Mouse (Mus musculus) limb, embryonic 14.5 days (tissue): ENCODE data around the gene Pepd. TPM values are rescaled to one million over a fixed set of nuclear protein-coding genes. Genes with fewer than 3 reads are reported as not detected.
A peak's percentile ranks its signal among the peaks of the same experiment; 100 is the strongest.

ENCODE experiments used
- ATAC-seq: fragments of 200-750 bp; cut with Nextera tagmentation; 2 replicates; pipeline ENCODE4 v1.8.0; 2017; ENCODE audit warnings: low read depth, moderate number of reproducible peaks, moderate TSS enrichment; ENCODE audit not compliant: low FRiP score
- DNase-seq: peaks from one replicate; pipeline ENCODE4 v3.0.0-alpha.2; 2015; ENCODE audit warnings: low spot score
- H3K27ac ChIP-seq: fragments of 300-500 bp; sonication (generic); replicated peaks from 2 replicates; pipeline ENCODE4 v1.5.1; 2014; ENCODE audit warnings: low read depth, mild to moderate bottlenecking, low read length, moderate library complexity, mixed read lengths
- H3K27me3 ChIP-seq: fragments of 300-500 bp; sonication (generic); 2 replicates; pipeline ENCODE4 v1.6.1; 2014; ENCODE audit warnings: low read length, mixed read lengths; ENCODE audit not compliant: control insufficient read depth, insufficient read depth
- H3K36me3 ChIP-seq: fragments of 300-500 bp; sonication (generic); 2 replicates; pipeline ENCODE4 v1.6.1; 2014; ENCODE audit warnings: mild to moderate bottlenecking, low read length, moderate library complexity, mixed read lengths; ENCODE audit not compliant: control insufficient read depth, insufficient read depth
- H3K4me1 ChIP-seq: fragments of 300-500 bp; sonication (generic); 2 replicates; pipeline ENCODE4 v1.6.1; 2014; ENCODE audit warnings: antibody characterized with exemption, low read length, mixed read lengths; ENCODE audit not compliant: control insufficient read depth, insufficient read depth
- H3K4me2 ChIP-seq: fragments of 300-500 bp; sonication (generic); replicated peaks from 2 replicates; pipeline ENCODE4 v1.6.1; 2014; ENCODE audit warnings: low read depth, mild to moderate bottlenecking, low read length, moderate library complexity; ENCODE audit not compliant: severe bottlenecking
- H3K4me3 ChIP-seq: fragments of 300-500 bp; sonication (generic); replicated peaks from 2 replicates; pipeline ENCODE4 v1.5.1; 2014; ENCODE audit warnings: low read length
- H3K9ac ChIP-seq: fragments of 300-500 bp; sonication (generic); 2 replicates; pipeline ENCODE4 v1.6.1; 2014; ENCODE audit warnings: mild to moderate bottlenecking, low read depth, low read length, moderate library complexity; ENCODE audit not compliant: severe bottlenecking
- H3K9me3 ChIP-seq: fragments of 300-500 bp; sonication (generic); 2 replicates; pipeline ENCODE4 v1.6.1; 2016; ENCODE audit warnings: low read length; ENCODE audit not compliant: control insufficient read depth
- POLR2A ChIP-seq: fragments of 200-500 bp; IDR thresholded peaks from 2 replicates; pipeline ENCODE4 v1.8.0; 2012; ENCODE audit warnings: inconsistent platforms, mild to moderate bottlenecking, moderate library complexity, borderline replicate concordance; ENCODE audit not compliant: insufficient read depth, insufficient read length; ENCODE audit errors: extremely low read depth
- WGBS: fragments of 180-500 bp; shearing (Covaris S2); extraction: QIAGEN DNeasy Blood & Tissue Kit; methylation state at CpG from one replicate; pipeline ENCODE4 v1.1.7; 2014; 5-methylcytosine and 5-hydroxymethylcytosine counted together
- polyA plus RNA-seq, 2 experiments: library from polyadenylated mRNA; depleted of rRNA in 1 of 2; stranded (reverse) in 1 of 2; unstranded in 1 of 2; fragments of >200 nt; fragmentation: Nextera tagmentation in 1 of 2; extraction: Ambion mirVana in 1 of 2; gene quantifications; 2 replicates each; pipeline versions ENCODE4 v1.2.1 to v1.2.3; 2012 to 2014

The Pepd gene
- polyA plus RNA-seq, 2 experiments: 51.4 to 78.4 TPM

GRCm38 (mm10) chr7:34985646-34986045 is 73.5 kb downstream of the Pepd start:
- TF ChIP-seq POLR2A: no peak
- H3K4me3 ChIP-seq: no peak overlapping the region
- no peaks in the 10 kb centered on the region for H3K9me3 ChIP-seq
- no peak for ATAC-seq
- H3K9ac ChIP-seq: no peak overlapping the region
- no peak for DNase-seq
- 0 out of 2 replicates have a peak, but pooled peaks cover 3% of the 10 kb centered on the region for H3K36me3 ChIP-seq
- no peaks in the 10 kb centered on the region for H3K27me3 ChIP-seq
- peaks cover 27% of the 10 kb centered on the region for H3K4me1 ChIP-seq
- no peak overlapping the region for H3K27ac ChIP-seq
- H3K4me2 ChIP-seq: no peak overlapping the region

DNA sequence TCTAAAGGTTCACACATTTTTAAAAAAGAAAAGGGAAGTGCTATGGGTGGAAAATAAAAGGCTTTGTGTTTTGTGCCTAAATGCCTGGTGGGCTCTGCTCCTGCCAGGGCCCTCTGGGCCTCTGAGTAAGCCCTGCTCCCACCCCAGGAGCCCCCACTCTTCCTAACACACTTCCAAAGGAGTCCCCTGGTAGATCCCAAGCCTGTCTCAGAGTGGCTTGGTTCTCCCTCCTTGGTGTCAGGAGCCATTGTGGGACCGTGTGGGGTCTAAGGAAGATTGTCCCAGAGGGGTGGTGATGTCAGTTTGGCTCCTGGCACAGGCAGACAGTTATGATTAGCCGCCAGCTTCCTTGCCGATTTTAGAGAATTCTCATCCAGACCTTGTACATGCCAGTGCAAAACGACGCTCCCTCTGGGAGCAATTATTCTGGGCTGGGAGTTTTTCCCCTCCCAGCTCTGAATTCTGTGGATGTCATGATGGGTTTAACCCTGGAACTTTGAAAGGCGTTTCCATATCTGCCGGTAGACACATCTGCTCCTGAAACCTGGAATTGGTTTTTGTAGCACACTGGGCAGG is 74.5 kb downstream of the Pepd start:
- Histone ChIP-seq H3K36me3 (0 out of 2 replicates have a peak, but pooled peaks cover 3% of the 10 kb centered on the region), H3K9ac (no peak overlapping the region), H3K27me3 (no peaks in the 10 kb centered on the region), H3K9me3 (no peaks in the 10 kb centered on the region), H3K4me3 (no peak overlapping the region), H3K27ac (peak overlapping the region; percentile 67), H3K4me2 (no peak overlapping the region), H3K4me1 (peaks cover 23% of the 10 kb centered on the region)
- ATAC-seq (peak; percentile 10; the same call in 1 of the 2 replicates), DNase-seq (peak; percentile 34)
- no peak for TF ChIP-seq POLR2A
- 23% methylated on average over 7 of the region's 7 CpGs for WGBS

DNA sequence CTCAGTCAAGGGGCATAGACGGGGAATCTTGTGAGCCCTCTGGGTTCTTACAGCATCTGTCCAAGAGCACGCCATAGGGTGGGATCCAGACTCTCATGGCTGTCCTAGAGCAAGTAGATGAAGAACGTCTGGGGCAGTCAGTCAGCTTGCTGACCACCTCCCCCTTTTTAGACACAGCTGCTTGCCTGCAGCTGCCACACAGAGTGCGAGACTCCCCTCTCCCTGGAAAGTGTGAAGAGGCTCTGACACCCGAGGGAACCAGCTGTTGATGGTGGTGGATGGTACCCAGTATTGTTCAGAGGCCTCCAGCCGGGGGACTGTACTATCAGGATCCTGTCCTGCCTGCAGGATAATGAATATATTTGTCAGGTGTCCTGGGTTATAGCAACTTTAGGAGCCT is 75.1 kb downstream of the Pepd start:
- DNase-seq (peak; percentile 42), ATAC-seq (peak; percentile 79)
- WGBS: 33% methylated on average over 6 of the region's 6 CpGs
- Histone ChIP-seq H3K4me1 (peaks cover 19% of the 10 kb centered on the region), H3K9me3 (no peaks in the 10 kb centered on the region), H3K36me3 (0 out of 2 replicates have a peak, but pooled peaks cover 3% of the 10 kb centered on the region), H3K9ac (no peak overlapping the region), H3K27ac (peak overlapping the region; percentile 67), H3K4me2 (no peak overlapping the region), H3K27me3 (no peaks in the 10 kb centered on the region), H3K4me3 (no peak overlapping the region)
- no peak for TF ChIP-seq POLR2A

DNA sequence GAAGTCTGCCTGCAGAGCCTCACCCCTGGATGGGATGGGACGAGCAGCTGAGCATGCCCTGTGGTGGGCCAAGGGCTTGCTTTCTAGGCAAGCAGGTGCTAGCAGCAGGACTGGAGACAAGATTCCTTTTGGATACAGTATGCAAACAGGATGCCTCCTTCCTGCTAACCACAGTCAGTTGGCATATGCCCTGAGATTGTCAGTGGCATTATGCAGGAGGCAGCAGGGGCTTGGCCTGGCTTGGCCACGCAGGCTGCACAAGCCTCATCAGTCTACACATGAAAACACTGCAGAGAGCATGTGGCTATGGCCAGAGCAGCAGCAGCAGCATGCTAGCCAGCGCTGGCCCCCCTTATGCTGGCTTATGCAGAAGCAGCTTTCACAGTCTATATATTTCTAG is 76.3 kb downstream of the Pepd start:
- Histone ChIP-seq H3K9me3 (no peaks in the 10 kb centered on the region), H3K27me3 (no peaks in the 10 kb centered on the region), H3K4me1 (peaks cover 19% of the 10 kb centered on the region), H3K4me3 (no peak overlapping the region), H3K4me2 (no peak overlapping the region), H3K9ac (no peak overlapping the region), H3K27ac (no peak overlapping the region), H3K36me3 (0 out of 2 replicates have a peak, but pooled peaks cover 3% of the 10 kb centered on the region)
- 59% methylated on average over 3 of the region's 3 CpGs for WGBS
- no peak for TF ChIP-seq POLR2A
- ATAC-seq (no peak), DNase-seq (no peak)

GRCm38 (mm10) chr7:34991731-34992246 is 79.6 kb downstream of the Pepd start:
- Histone ChIP-seq H3K9ac (no peak overlapping the region), H3K4me3 (no peak overlapping the region), H3K27ac (no peak overlapping the region), H3K4me1 (peaks cover 13% of the 10 kb centered on the region), H3K9me3 (no peaks in the 10 kb centered on the region), H3K4me2 (no peak overlapping the region), H3K36me3 (0 out of 2 replicates have a peak, but pooled peaks cover 3% of the 10 kb centered on the region), H3K27me3 (no peaks in the 10 kb centered on the region)
- DNase-seq (no peak), ATAC-seq (no peak)
- WGBS: 56% methylated on average over 6 of the region's 6 CpGs
- TF ChIP-seq POLR2A: no peak
